Comparison of ENCODE assay signal across 27 mouse cellular contexts in genomic region chr9:50965392-50965791, GRCm38 (mm10). TPM values are rescaled to one million over a fixed set of nuclear protein-coding genes. Genes with fewer than 3 reads are reported as not detected.
A peak's percentile ranks its signal among the peaks of the same experiment; 100 is the strongest.
DNase-seq lines count a peak whose midpoint lies in the region; ATAC-seq and TF ChIP-seq lines count a peak whose summit lies in the region.
"Had no signal": no experiment of that assay in that cellular context is flagged by ENCODE, and none has a peak within 500 bp of the region (broad histone marks: within the 10 kb centered on the region; RNA-seq: fewer than 3 reads in every experiment).

No protein-coding gene starts in this region.

- H3K27me3 ChIP-seq in lung, embryonic 14.5 days (ENCODE audit: insufficient read depth, low read length), result no peaks in the 10 kb centered on the region
- H3K27me3 ChIP-seq: CH12.LX; heart, embryonic 12.5 days; heart, embryonic 15.5 days; hindbrain, embryonic 13.5 days had no signal

- H3K36me3 ChIP-seq in lung, embryonic 14.5 days (ENCODE audit: insufficient read depth), result no peaks in the 10 kb centered on the region
- H3K36me3 ChIP-seq: heart, embryonic 12.5 days; heart, embryonic 15.5 days; hindbrain, embryonic 10.5 days; hindbrain, embryonic 13.5 days had no signal

- no peak overlapping the region for H3K4me2 ChIP-seq in lung, embryonic 14.5 days
- H3K4me2 ChIP-seq: heart, embryonic 12.5 days; heart, embryonic 15.5 days; hindbrain, embryonic 13.5 days had no signal

- DNase-seq in frontal cortex, postnatal 10 days (ENCODE audit: low spot score in 2 of 2), result no peak
- DNase-seq in lung, embryonic 14.5 days, result peak; percentile 42
- DNase-seq in lung, postnatal 4 days, result no peak
- no peak for DNase-seq in embryo, embryonic 10 days (ENCODE audit: low spot score)
- DNase-seq in thymus, postnatal 14 days, result no peak
- DNase-seq: adrenal gland, adult 2 months; adrenal gland, postnatal 14 days; B cell, adult 2 months; cerebellum, adult 11-12 months; cerebellum, adult 8-10 months; cerebellum, postnatal 10 days; cerebellum, postnatal 36 days; gastrocnemius, adult 2 months; gastrocnemius, postnatal 14 days; heart, adult 18-20 months; heart, postnatal 10 days; heart, postnatal 36 days had no signal

- TF ChIP-seq CTCF in lung, embryonic 14.5 days (IDR thresholded peaks at IDR 0.05; ENCODE audit: low read depth), result no peak

- H3K4me1 ChIP-seq in lung, embryonic 14.5 days (ENCODE audit: insufficient read depth), result no peaks in the 10 kb centered on the region; the same call in 1 of the 2 replicates
- H3K4me1 ChIP-seq: heart, embryonic 15.5 days; hindbrain, embryonic 10.5 days; hindbrain, embryonic 13.5 days had no signal

- no peak overlapping the region for H3K9ac ChIP-seq in lung, embryonic 14.5 days
- H3K9ac ChIP-seq: heart, embryonic 12.5 days; heart, embryonic 15.5 days; hindbrain, embryonic 13.5 days had no signal

- no peaks in the 10 kb centered on the region for H3K9me3 ChIP-seq in lung, embryonic 14.5 days (ENCODE audit: low read depth, low read length)
- H3K9me3 ChIP-seq: G1E; heart, embryonic 12.5 days; heart, embryonic 15.5 days; hindbrain, embryonic 10.5 days; hindbrain, embryonic 13.5 days had no signal

- ATAC-seq in frontal cortex, adult (ENCODE audit: low TSS enrichment), result peak; percentile 59; the same call in 1 of the 2 replicates
- no peak for ATAC-seq in lung, embryonic 14.5 days (ENCODE audit: insufficient read depth)
- peak; percentile 67 for ATAC-seq in megakaryocyte, adult 5-6 weeks (ENCODE audit: poor library complexity, severe bottlenecking)
- ATAC-seq: forebrain, embryonic 14.5 days; hindbrain, embryonic 16.5 days had no signal

- no peak overlapping the region for H3K4me3 ChIP-seq in lung, embryonic 14.5 days (ENCODE audit: low read depth, low read length)
- H3K4me3 ChIP-seq: gastrocnemius, adult 2 months; heart, embryonic 12.5 days; heart, embryonic 15.5 days; hindbrain, embryonic 10.5 days; hindbrain, embryonic 13.5 days had no signal

- H3K27ac ChIP-seq in lung, embryonic 14.5 days (ENCODE audit: low read depth), result no peak overlapping the region
- H3K27ac ChIP-seq: gastrocnemius, adult 2 months; heart, embryonic 15.5 days; hindbrain, embryonic 10.5 days; hindbrain, embryonic 13.5 days had no signal

RNA-seq across cellular contexts. Expression of gene Sik2, which starts 43.5 kb away (rescaled TPM):
- 15.7 and 15.8 TPM in 2 replicates for polyA plus RNA-seq in lung, embryonic 14.5 days (2014; fragmentation: Nextera tagmentation; extraction: Ambion mirVana)
- 26.8 and 30.9 TPM in 2 replicates for total RNA-seq in megakaryocyte, adult 5-6 weeks (2015)
- total RNA-seq in megakaryocyte, adult 5-6 weeks (2017), result 15.6 and 20.2 TPM in 2 replicates
